8 mouse cellular contexts compared by ENCODE assay signal in the genomic region with DNA sequence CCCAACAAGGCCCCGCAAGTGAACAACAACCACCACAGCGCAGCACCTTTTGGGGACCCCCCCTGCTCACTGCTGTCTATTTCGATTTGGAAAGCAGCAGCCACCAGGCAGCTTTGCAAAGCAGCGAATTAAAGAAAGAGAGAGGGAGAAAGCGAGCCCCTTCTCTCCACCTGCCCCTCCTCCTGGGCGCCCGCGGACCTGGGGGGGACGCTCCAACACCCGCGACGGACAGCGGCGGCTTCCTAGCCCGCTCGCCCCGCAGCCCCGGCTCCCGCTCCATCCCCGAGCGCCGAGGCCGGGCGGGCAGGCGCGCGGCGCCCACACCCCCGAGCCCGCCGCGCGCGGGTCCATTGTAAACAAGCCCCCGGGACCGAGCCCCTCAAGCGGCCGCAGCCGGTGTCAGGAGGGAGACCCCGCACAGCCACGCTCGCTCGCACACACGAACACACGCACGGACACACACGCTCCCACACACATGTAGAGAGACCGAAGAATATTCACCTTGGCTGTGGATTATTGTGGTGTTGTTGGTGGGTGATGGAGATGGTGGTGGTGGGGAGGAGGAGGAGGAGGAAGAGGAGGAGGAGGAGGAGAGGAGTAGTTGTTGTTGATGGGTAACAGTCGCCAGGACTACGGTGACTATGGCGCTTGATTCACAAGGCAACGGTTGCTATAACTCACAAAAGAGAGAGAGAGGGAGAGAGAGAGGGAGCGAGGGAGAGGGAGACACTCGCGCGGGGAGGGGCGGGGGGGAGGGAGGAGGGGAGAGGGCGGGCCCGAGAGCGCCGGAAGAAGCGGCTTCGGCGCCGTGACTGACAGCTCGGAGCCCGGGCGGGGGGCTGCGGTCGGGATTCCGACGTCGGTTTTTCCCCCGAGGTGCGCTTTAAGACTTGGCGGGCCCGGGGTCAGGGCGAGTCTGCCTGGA. TPM values are rescaled to one million over a fixed set of nuclear protein-coding genes. Genes with fewer than 3 reads are reported as not detected.
DNase-seq lines count a peak whose midpoint lies in the region; ATAC-seq and TF ChIP-seq lines count a peak whose summit lies in the region.

Rfx3 (minus strand) TSS at position 696 of the 925 bp plus-strand sequence.

- intact Hi-C loops in heart, postnatal 36 days (cut with DNase I): loop anchor here (5.0 kb wide), 2 partner anchors 578 to 1403 kb away; partner anchors contain the start of gene Smarca2

- DNase-seq in MEL-GATA-1-ER (ENCODE audit: extremely low read depth, low read depth): peak; percentile 66
- peak; percentile 49 for DNase-seq in c-Kit-positive CD71-positive TER-119-negative erythroid progenitor cells, embryonic 14.5 days (ENCODE audit: low read depth)
- peak; percentile 39 to 59 for DNase-seq in heart, postnatal 36 days
- DNase-seq in layer of hippocampus, adult 2 months (ENCODE audit: low spot score in 2 of 2): peak; percentile 41 to 85
- peak; percentile 10 for DNase-seq in ovary, adult 18-20 months (ENCODE audit: low spot score)
- DNase-seq in thymus, postnatal 0 days (ENCODE audit: low spot score): peak; percentile 91

- H3K36me3 ChIP-seq in forebrain, embryonic 13.5 days (ENCODE audit: poor library complexity, severe bottlenecking): no peaks in the 10 kb centered on the region
- no peaks in the 10 kb centered on the region for H3K36me3 ChIP-seq in lung, embryonic 15.5 days

- no peaks in the 10 kb centered on the region for H3K9me3 ChIP-seq in forebrain, embryonic 13.5 days (replicated peaks)
- H3K9me3 ChIP-seq in lung, embryonic 15.5 days: no peaks in the 10 kb centered on the region

- H3K4me2 ChIP-seq in forebrain, embryonic 13.5 days: peak within 1 kb of the TSS; percentile 71
- H3K4me2 ChIP-seq in lung, embryonic 15.5 days: peak within 1 kb of the TSS; percentile 85

- peak within 1 kb of the TSS; percentile 100 for H3K27ac ChIP-seq in forebrain, embryonic 13.5 days
- peak within 1 kb of the TSS; percentile 100 for H3K27ac ChIP-seq in layer of hippocampus, adult 2 months
- H3K27ac ChIP-seq in lung, embryonic 15.5 days: peak within 1 kb of the TSS; percentile 100

- no peaks in the 10 kb centered on the region for H3K27me3 ChIP-seq in forebrain, embryonic 13.5 days
- no peaks in the 10 kb centered on the region for H3K27me3 ChIP-seq in lung, embryonic 15.5 days

- WGBS in forebrain, embryonic 13.5 days: under 1% methylated on average over 72 of the region's 78 CpGs
- under 1% methylated on average over 68 of the region's 78 CpGs for WGBS in lung, embryonic 15.5 days

- peak; percentile 92 for ATAC-seq in forebrain, embryonic 13.5 days
- peak; percentile 88 for ATAC-seq in lung, embryonic 15.5 days (ENCODE audit: borderline replicate concordance, extremely low read depth, low FRiP score, low TSS enrichment)

- peak within 1 kb of the TSS; percentile 95 for H3K9ac ChIP-seq in forebrain, embryonic 13.5 days
- H3K9ac ChIP-seq in lung, embryonic 15.5 days: peak within 1 kb of the TSS; percentile 91

- peaks cover 12% of the 10 kb centered on the region for H3K4me1 ChIP-seq in forebrain, embryonic 13.5 days
- H3K4me1 ChIP-seq in lung, embryonic 15.5 days: peaks cover 3% of the 10 kb centered on the region; the same call in 1 of the 2 replicates

- peak within 1 kb of the TSS; percentile 85 for H3K4me3 ChIP-seq in forebrain, embryonic 13.5 days
- H3K4me3 ChIP-seq in layer of hippocampus, adult 2 months: peak within 1 kb of the TSS; percentile 73
- H3K4me3 ChIP-seq in lung, embryonic 15.5 days: peak within 1 kb of the TSS; percentile 93

- no peak for TF ChIP-seq CTCF in layer of hippocampus, adult 2 months (conservative IDR thresholded peaks at IDR 0.05)

RNA-seq across cellular contexts. Expression of gene Rfx3, which starts in this region (rescaled TPM):
- polyA plus RNA-seq in forebrain, embryonic 13.5 days (2015; fragmentation: Nextera tagmentation; extraction: Ambion mirVana): 33.1 and 40.1 TPM in 2 replicates
- total RNA-seq in heart, postnatal 36 days (2021): 1 to 10 TPM; 2.6 to 4.8 TPM
- 100 to 1,000 TPM; 142 to 150 TPM for total RNA-seq in layer of hippocampus, adult 2 months (2021)
- 10.9 and 12.9 TPM in 2 replicates for polyA plus RNA-seq in lung, embryonic 15.5 days (2015; fragmentation: Nextera tagmentation; extraction: Ambion mirVana)
- 7.0 and 7.3 TPM in 2 replicates for polyA plus RNA-seq in thymus, postnatal 0 days (2015; fragmentation: Nextera tagmentation; extraction: Ambion mirVana)

Comparison
In these comparisons a context has a peak if more than half of its experiments do, and no peak if none do; other contexts are left out.
1. Peak in every context shown above with its lines: DNase-seq, ATAC-seq, H3K4me3 ChIP-seq and H3K27ac ChIP-seq.
2. RNA of gene Rfx3 (total RNA-seq): 142 to 150 TPM in layer of hippocampus, adult 2 months; 2.6 to 4.8 TPM in heart, postnatal 36 days; every median in the first group is over 10 times any median in the second.
3. DNase-seq: peak in every context shown above with its lines; median percentile 91 in thymus, postnatal 0 days; 66 in MEL-GATA-1-ER; 63 in layer of hippocampus, adult 2 months; 49 in c-Kit-positive CD71-positive TER-119-negative erythroid progenitor cells, embryonic 14.5 days; 49 in heart, postnatal 36 days; 10 in ovary, adult 18-20 months.